Mouse (Mus musculus) bone marrow macrophage, adult 2 months (primary cell): Measurements from ENCODE around the gene Gpr26. TPM values are rescaled to one million over a fixed set of nuclear protein-coding genes. Genes with fewer than 3 reads are reported as not detected.

Experiments used
- H3K27ac ChIP-seq: 2 replicates; pipeline ENCODE4 v1.5.1; 2012; ENCODE audit warnings: low read depth, low read length; ENCODE audit not compliant: insufficient read depth
- H3K4me1 ChIP-seq: 2 replicates; pipeline ENCODE4 v1.6.1; 2012; ENCODE audit warnings: low read length; ENCODE audit not compliant: control insufficient read depth, insufficient read depth
- H3K4me3 ChIP-seq: 2 replicates; pipeline ENCODE4 v1.5.1; 2012; ENCODE audit warnings: mild to moderate bottlenecking, low read length, moderate library complexity; ENCODE audit not compliant: insufficient read depth
- CTCF ChIP-seq: IDR thresholded peaks from 2 replicates; pipeline ENCODE4 v1.5.1; 2012; ENCODE audit warnings: low read depth, mild to moderate bottlenecking, low read length, moderate library complexity
- POLR2A ChIP-seq: IDR thresholded peaks from 2 replicates; pipeline ENCODE4 v1.6.1; 2012; ENCODE audit warnings: mild to moderate bottlenecking, low read depth, low read length, borderline replicate concordance
- polyA plus RNA-seq: library from polyadenylated mRNA; stranded (reverse); fragments of >200 nt; gene quantifications from 2 replicates; pipeline ENCODE4 v1.2.4, GENCODE M21; 2012; ENCODE audit not compliant: missing spikeins, insufficient read depth, insufficient read length

Gpr26 gene
- polyA plus RNA-seq, 1 experiment: not detected

DNA sequence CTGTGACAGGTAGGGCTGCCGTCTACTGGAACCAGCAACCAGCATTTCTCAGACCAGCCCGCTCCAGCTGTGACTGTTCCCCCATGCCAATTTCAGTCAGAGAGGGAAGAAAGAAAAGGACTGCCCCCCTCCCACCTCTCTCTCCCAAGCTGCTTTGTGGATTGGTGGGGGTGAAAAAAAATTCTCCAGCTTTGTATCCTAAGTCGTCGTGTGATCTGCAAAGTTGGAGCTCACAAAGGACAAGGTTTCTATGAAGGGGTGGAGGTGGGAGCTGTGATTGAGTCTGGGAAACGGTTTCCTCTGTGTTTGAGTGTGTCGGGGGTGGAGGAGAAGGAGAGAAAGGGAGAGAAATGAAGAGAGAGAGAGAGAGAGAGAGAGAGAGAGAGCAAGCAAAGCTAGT lies 9.6 kb downstream of the Gpr26 start:
- Histone ChIP-seq H3K27ac (no peak overlapping the region), H3K4me3 (no peak overlapping the region), H3K4me1 (no peaks in the 10 kb centered on the region)
- TF ChIP-seq CTCF: no peak
- no peak for TF ChIP-seq POLR2A

DNA sequence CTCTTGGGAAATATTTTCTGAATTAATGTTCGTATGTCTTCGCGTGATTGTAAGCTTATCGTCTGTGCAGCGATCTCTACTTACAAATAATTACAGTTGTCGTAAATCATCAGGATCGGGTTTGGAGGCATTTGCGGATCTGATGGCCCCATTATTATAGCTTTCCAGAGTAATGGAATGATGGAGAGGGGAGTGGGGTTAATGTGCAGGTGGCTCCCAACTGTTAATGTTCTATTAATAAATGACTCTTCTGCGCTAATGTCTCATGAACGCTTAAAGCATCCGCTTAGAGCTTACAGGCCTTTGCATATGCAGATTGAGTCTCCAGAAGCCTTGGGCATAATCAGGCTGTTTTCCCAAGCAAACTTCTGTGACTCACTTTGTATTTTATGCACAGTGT lies 12.3 kb downstream of the Gpr26 start:
- H3K4me3 ChIP-seq: no peak overlapping the region
- H3K4me1 ChIP-seq: no peaks in the 10 kb centered on the region
- no peak for TF ChIP-seq CTCF
- H3K27ac ChIP-seq: no peak overlapping the region

DNA sequence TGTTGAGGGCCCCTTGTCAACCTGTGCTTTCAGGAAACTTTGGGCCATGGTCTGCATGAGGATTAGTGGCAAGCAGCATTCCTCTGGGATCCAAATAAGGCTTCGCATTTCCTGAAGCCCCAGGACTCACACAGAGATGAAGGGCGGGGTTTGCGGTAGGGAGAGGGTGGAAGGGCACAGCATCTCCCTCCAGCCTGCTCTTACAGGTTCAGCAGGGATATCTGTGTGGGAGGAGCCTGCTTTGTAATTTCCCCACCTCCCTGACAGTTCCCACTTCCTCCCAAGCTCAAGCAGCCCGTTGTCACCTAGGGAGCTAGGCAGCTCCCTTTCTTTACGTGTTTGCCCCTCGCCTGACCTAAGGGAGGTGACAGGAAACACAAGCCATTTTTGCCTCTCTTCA lies 22.8 kb downstream of the Gpr26 start:
- Histone ChIP-seq H3K4me3 (no peak overlapping the region), H3K27ac (no peak overlapping the region), H3K4me1 (no peaks in the 10 kb centered on the region)
- TF ChIP-seq CTCF (no peak), POLR2A (no peak)

GRCm38 (mm10) chr7:131992226-131992625 lies 26.0 kb downstream of the Gpr26 start:
- TF ChIP-seq POLR2A: no peak
- TF ChIP-seq CTCF: no peak
- no peaks in the 10 kb centered on the region for H3K4me1 ChIP-seq
- no peak overlapping the region for H3K27ac ChIP-seq
- H3K4me3 ChIP-seq: no peak overlapping the region

- Histone ChIP-seq H3K4me1 (no peaks in the 10 kb centered on the region), H3K4me3 (no peak overlapping the region)
Measured at GRCm38 (mm10) chr7:131992873-131993272, 26.6 kb downstream of the Gpr26 start.

GRCm38 (mm10) chr7:132005996-132006696 lies 39.9 kb downstream of the Gpr26 start:
- Histone ChIP-seq H3K4me3 (no peak overlapping the region), H3K4me1 (no peaks in the 10 kb centered on the region), H3K27ac (no peak overlapping the region)
- TF ChIP-seq CTCF (no peak), POLR2A (no peak)

More at GRCm38 (mm10) chr7:131992873-131993272, 26.6 kb downstream of the Gpr26 start:
- no peak for TF ChIP-seq POLR2A
- TF ChIP-seq CTCF: no peak
- H3K27ac ChIP-seq: no peak overlapping the region

- H3K4me3 ChIP-seq: no peak overlapping the region
- H3K27ac ChIP-seq: no peak overlapping the region
- TF ChIP-seq POLR2A (no peak), CTCF (no peak)
- no peaks in the 10 kb centered on the region for H3K4me1 ChIP-seq
Measured at GRCm38 (mm10) chr7:132009002-132009401, 42.7 kb downstream of the Gpr26 start.

DNA sequence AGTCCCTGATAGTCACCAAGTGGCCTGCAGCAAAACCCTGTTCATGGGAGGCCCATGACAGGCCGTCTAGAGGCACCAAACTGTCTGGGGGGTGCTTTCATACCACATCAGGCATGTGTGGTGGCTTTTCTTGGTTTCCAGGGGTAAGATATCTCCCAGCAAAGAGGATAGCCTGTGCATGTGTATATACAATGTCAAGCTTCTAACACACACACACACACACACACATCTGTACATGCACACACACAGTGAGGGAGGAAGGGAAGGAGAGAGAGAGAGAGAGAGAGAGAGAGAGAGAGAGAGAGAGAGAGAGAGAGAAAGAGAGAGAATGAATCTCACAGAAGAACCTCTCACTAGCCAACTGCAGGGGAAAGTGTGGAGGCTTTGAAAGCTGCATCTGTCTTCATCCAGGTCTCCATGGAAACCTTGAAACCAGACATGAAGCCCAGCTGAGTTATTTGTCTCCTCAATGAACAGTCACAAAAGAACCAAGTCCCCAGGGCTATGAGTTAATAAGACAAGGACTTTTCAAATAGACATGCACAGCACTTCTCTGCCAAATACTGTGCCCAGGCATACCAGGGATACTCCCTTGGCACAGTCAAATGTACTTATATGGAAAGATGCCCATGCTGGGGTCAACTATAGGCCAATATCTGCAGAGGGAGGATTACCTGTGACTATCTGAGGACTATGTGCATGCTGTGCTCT lies 46.9 kb downstream of the Gpr26 start:
- Histone ChIP-seq H3K4me1 (no peaks in the 10 kb centered on the region), H3K27ac (no peak overlapping the region), H3K4me3 (no peak overlapping the region)
- no peak for TF ChIP-seq CTCF
- no peak for TF ChIP-seq POLR2A

DNA sequence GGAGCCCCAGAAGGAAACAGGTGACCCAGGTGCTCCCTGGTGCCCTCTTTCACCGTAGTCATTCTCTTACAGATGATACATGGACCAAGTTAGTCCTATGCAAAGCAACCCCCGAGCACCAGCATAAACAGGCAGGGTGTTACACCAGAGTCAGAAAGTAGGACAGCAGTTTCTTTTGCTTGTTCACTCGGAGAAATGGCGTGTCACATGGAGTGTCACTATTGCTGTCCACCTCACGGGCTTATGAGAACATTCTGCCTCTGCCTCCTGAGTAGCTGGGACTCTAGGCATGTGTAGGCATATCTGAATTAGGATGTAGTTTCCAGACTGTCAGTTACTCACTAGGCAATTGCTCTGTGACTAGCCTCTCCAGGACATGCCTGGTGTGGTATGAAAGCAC lies 47.7 kb downstream of the Gpr26 start:
- Histone ChIP-seq H3K4me1 (no peaks in the 10 kb centered on the region), H3K4me3 (no peak overlapping the region), H3K27ac (no peak overlapping the region)
- TF ChIP-seq CTCF (no peak), POLR2A (no peak)

GRCm38 (mm10) chr7:132015193-132015592 lies 48.9 kb downstream of the Gpr26 start:
- Histone ChIP-seq H3K4me1 (no peaks in the 10 kb centered on the region), H3K4me3 (no peak overlapping the region), H3K27ac (no peak overlapping the region)
- TF ChIP-seq POLR2A (no peak), CTCF (no peak)
